Mouse (Mus musculus) lung, postnatal 0 days (tissue): ENCODE measurements around the gene Hist3h2a.

Experiments
- CTCF ChIP-seq: IDR thresholded peaks from 2 replicates; pipeline ENCODE4 v1.5.1; 2016; ENCODE audit warnings: antibody characterized with exemption, mild to moderate bottlenecking
- EP300 ChIP-seq: IDR thresholded peaks from 2 replicates; pipeline ENCODE4 v1.6.1; 2016; ENCODE audit warnings: antibody characterized with exemption, mild to moderate bottlenecking, control low read depth

DNA sequence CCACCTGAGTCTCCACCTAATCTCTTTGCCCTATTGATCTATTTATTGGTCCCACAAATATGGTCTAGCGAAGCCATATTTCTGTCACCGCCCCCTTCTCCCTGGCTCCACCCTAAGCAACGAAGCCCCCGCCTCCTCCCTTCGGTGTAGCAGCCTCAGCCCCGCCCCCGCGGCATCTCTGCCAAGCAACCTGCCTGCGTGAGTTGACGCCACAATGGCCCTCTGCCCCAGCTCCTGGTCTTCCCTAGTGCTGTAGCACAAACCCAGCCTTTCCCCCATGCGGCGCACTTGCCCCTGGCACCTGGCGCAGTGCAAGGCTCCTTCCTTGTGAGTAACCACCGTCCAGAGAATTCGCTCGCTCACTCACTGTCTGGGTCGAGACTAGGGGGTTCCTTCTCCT, 9.1 kb downstream of the Hist3h2a start:
- TF ChIP-seq CTCF (no peak), EP300 (no peak)
